Mouse (Mus musculus) brain, embryonic 14.5 days (tissue): ENCODE measurements around the gene Lyrm1.

ENCODE experiments used
- CTCF ChIP-seq: fragments of 200-500 bp; IDR thresholded peaks from 2 replicates; pipeline ENCODE4 v1.5.1; 2012; ENCODE audit warnings: inconsistent platforms, mild to moderate bottlenecking, moderate library complexity, borderline replicate concordance; ENCODE audit not compliant: insufficient read depth, insufficient read length; ENCODE audit errors: extremely low read depth
- POLR2A ChIP-seq: fragments of 200-500 bp; IDR thresholded peaks from 2 replicates; pipeline ENCODE4 v1.6.1; 2012; ENCODE audit warnings: mild to moderate bottlenecking, inconsistent platforms, borderline replicate concordance; ENCODE audit not compliant: poor library complexity, insufficient read depth, insufficient read length, severe bottlenecking; ENCODE audit errors: extremely low read depth

GRCm38 (mm10) chr7:119974214-119974613, 78.6 kb downstream of the Lyrm1 start:
- TF ChIP-seq POLR2A = no peak
- TF ChIP-seq CTCF = no peak
